Mouse (Mus musculus): ENCODE data around the gene Cd300e. TPM values are rescaled to one million over a fixed set of nuclear protein-coding genes. Genes with fewer than 3 reads are reported as not detected.

The Cd300e gene
- polyA plus RNA-seq, 1 experiment from 2014 or later, result 0.11 TPM

DNA sequence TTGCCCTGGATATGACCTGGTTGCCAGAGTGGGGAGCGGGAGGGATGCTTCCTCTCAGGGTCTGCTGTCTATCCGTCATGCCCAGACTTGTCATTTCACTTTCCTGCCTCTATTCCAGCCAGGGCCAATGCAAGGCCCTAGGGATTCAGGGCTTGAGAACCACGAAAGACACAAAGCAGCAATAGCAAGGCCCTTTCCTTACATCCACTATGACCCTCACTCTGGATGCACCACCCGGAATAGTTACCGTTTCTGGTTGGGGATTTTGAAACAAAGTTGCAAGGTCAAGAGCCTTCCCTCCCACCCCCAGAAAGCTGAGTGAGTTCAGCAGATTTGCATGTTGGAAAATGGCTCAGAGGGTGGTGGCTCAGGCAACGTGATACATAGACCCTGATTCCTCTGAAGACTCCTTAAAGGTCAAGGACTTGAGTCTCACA is 39.7 kb upstream of the Cd300e start:
- Histone ChIP-seq H3K27me3 (ENCODE audit: control insufficient read depth, insufficient read depth, low read depth, low read length) (no peaks in the 10 kb centered on the region), H3K9me3 (replicated peaks; ENCODE audit: control insufficient read depth, low read length, poor library complexity, severe bottlenecking) (no peaks in the 10 kb centered on the region), H3K9ac (ENCODE audit: low read depth, low read length) (no peak overlapping the region), H3K4me3 (ENCODE audit: low read depth, low read length) (no peak overlapping the region), H3K4me1 (ENCODE audit: control insufficient read depth, insufficient read depth, low read length) (no peaks in the 10 kb centered on the region), H3K4me2 (ENCODE audit: low read length) (no peak overlapping the region), H3K36me3 (ENCODE audit: control insufficient read depth, insufficient read depth, low read length) (no peaks in the 10 kb centered on the region), H3K27ac (ENCODE audit: low read length) (no peak overlapping the region)
- no peak for ATAC-seq
- WGBS, result 73% methylated on average over 6 of the region's 6 CpGs

DNA sequence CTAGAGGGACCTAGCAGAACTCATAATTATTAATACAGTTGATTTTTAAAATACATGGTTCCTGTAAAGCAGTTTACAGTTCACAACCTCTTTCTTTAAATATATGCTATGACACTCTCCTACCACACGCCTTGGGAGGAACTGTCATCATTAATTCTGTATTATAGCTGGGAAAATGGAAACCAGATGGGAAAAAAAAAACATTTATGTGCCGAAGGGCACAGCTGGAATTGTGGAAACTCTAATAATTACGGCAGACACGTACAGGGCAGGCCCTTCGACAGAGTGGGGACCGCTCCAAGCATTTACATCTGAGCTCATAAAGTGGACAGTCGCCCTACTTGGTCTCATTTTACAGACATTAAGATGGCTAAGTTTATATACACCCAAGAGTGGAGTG is 38.8 kb upstream of the Cd300e start:
- no peak overlapping the region for H3K4me3 ChIP-seq (ENCODE audit: low read depth, low read length)
- WGBS, result 72% methylated on average over 7 of the region's 7 CpGs
- H3K9me3 ChIP-seq (replicated peaks; ENCODE audit: control insufficient read depth, low read length, poor library complexity, severe bottlenecking), result no peaks in the 10 kb centered on the region
- H3K36me3 ChIP-seq (ENCODE audit: control insufficient read depth, insufficient read depth, low read length), result no peaks in the 10 kb centered on the region
- H3K9ac ChIP-seq (ENCODE audit: low read depth, low read length), result no peak overlapping the region
- H3K4me2 ChIP-seq (ENCODE audit: low read length), result no peak overlapping the region
- H3K27me3 ChIP-seq (ENCODE audit: control insufficient read depth, insufficient read depth, low read depth, low read length), result no peaks in the 10 kb centered on the region
- no peak for ATAC-seq
- H3K27ac ChIP-seq (ENCODE audit: low read length), result no peak overlapping the region
- no peaks in the 10 kb centered on the region for H3K4me1 ChIP-seq (ENCODE audit: control insufficient read depth, insufficient read depth, low read length)

DNA sequence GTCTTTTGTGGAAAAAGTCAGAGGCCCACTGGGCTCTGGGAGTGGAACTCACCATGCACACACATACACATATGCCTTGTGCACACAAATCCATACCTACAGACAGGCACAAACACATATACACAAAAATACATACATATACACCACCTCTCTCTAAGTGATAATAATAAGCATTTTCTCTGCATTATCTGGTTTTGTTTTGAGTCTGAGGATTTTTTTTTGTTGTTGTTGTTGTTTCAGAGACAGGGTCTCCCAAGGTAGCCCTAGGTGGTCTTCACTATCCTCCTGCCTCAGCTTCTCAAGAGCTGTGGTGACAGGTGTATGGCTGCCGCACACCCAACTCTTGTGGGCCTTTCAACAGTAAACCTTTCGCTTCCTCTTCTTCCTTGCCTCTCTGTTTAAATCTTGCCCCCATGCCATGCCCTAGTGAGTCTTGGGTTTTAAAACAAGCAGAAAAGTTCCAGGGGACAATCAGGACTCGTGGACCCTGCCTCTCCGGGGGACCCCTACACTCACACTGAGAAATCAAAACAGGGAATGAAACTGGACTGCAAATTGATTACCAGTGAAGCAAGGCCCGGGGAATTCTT is 38.1 kb upstream of the Cd300e start:
- Histone ChIP-seq H3K27ac (ENCODE audit: low read length) (no peak overlapping the region), H3K27me3 (ENCODE audit: control insufficient read depth, insufficient read depth, low read depth, low read length) (no peaks in the 10 kb centered on the region), H3K36me3 (ENCODE audit: control insufficient read depth, insufficient read depth, low read length) (no peaks in the 10 kb centered on the region), H3K4me3 (ENCODE audit: low read depth, low read length) (no peak overlapping the region), H3K4me1 (ENCODE audit: control insufficient read depth, insufficient read depth, low read length) (no peaks in the 10 kb centered on the region), H3K9ac (ENCODE audit: low read depth, low read length) (no peak overlapping the region), H3K9me3 (replicated peaks; ENCODE audit: control insufficient read depth, low read length, poor library complexity, severe bottlenecking) (no peaks in the 10 kb centered on the region), H3K4me2 (ENCODE audit: low read length) (no peak overlapping the region)
- WGBS, result 82% methylated on average over 5 of the region's 5 CpGs
- ATAC-seq, result no peak

DNA sequence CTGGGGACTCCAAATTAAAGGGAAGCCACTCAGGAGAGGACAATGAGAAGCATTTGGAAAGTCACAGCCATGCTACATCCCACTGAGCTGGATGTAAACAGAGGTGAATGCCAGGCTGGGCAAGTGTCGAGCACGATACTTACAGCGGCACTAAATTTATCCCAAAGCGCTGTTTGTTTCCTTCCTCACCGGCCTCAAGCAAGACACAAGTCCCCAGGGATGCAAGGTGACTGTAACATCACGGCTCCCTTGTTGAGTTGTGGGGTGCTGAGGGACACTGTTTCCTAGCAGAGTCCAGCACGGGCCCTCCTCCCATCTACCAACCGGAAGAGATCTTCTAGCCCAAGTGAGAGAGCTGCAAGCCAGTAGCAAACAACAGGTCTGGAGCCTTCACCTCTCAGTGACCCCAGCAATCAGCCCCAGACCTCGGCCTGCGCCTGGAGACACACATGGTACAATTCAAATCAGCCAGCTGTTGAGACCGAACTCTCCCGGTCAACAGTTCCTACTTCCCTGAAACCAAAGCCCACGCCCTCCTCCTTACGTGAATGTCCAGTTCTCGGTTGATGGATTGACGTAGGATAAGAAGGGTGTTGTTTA is 37.4 kb upstream of the Cd300e start:
- Histone ChIP-seq H3K27ac (ENCODE audit: low read length) (no peak overlapping the region), H3K9me3 (replicated peaks; ENCODE audit: control insufficient read depth, low read length, poor library complexity, severe bottlenecking) (no peaks in the 10 kb centered on the region), H3K36me3 (ENCODE audit: control insufficient read depth, insufficient read depth, low read length) (no peaks in the 10 kb centered on the region), H3K4me1 (ENCODE audit: control insufficient read depth, insufficient read depth, low read length) (no peaks in the 10 kb centered on the region), H3K27me3 (ENCODE audit: control insufficient read depth, insufficient read depth, low read depth, low read length) (no peaks in the 10 kb centered on the region), H3K9ac (ENCODE audit: low read depth, low read length) (no peak overlapping the region), H3K4me2 (ENCODE audit: low read length) (no peak overlapping the region), H3K4me3 (ENCODE audit: low read depth, low read length) (no peak overlapping the region)
- ATAC-seq, result no peak
- 83% methylated on average over 16 of the region's 16 CpGs for WGBS

DNA sequence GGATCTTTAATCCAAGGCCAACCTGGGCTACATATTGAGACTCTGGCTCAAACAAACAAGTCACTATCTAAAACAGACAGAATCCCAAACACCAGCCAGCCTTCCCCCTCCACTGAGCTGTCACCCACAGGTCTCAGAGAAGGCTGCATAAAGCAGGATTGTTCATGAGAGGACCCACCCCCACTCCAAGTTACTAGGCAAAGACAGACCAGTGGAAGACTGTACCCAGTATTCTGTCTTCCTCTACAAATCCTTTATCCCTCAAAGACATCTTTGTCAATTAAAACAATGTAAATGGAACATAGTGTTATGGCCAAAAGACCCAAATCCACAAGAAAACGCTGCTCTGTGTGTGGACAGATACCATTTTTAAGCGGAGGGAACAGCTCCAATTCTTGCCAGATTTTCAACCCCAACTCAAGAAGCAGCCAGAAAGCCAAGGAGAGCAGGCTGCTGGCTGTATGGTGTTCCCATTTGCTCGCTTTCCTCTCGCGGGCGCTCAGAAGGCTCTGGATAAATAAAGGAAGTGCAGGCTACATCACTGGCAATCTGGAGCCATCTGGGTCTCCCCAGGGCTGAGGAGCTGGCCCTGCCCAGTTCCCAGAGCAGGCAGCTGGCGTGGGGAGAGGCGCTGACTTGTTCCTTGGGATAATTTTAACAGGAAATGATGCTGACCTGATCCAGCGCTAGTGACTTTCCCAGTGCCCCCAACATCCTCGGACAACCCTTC is 36.4 kb upstream of the Cd300e start:
- Histone ChIP-seq H3K4me2 (ENCODE audit: low read length) (no peak overlapping the region), H3K4me3 (ENCODE audit: low read depth, low read length) (no peak overlapping the region), H3K4me1 (ENCODE audit: control insufficient read depth, insufficient read depth, low read length) (no peaks in the 10 kb centered on the region), H3K27me3 (ENCODE audit: control insufficient read depth, insufficient read depth, low read depth, low read length) (no peaks in the 10 kb centered on the region), H3K36me3 (ENCODE audit: control insufficient read depth, insufficient read depth, low read length) (no peaks in the 10 kb centered on the region), H3K9ac (ENCODE audit: low read depth, low read length) (no peak overlapping the region), H3K27ac (ENCODE audit: low read length) (no peak overlapping the region), H3K9me3 (replicated peaks; ENCODE audit: control insufficient read depth, low read length, poor library complexity, severe bottlenecking) (no peaks in the 10 kb centered on the region)
- no peak for ATAC-seq
- 64% methylated on average over 10 of the region's 10 CpGs for WGBS

DNA sequence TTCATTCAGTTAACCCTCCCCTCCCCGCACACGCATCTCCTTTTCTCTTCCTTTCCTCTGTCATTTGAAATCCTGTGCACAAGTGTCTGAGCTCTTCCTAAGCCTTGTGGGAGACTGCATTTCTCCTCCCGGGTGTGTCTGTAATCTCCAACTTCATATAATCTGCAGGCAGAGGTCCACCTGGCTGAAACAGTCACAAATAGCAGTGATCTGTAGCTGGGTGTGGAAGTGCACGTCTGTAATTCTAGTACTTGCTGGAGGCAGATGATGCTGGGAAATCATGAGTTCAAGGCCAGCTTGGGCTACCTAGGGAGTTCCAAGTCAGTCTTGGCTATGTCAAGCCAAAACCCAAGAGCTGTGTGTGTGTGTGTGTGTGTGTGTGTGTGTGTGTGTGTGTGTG is 30.2 kb upstream of the Cd300e start:
- peaks cover 10% of the 10 kb centered on the region for H3K4me1 ChIP-seq (ENCODE audit: control insufficient read depth, insufficient read depth, low read length)

GRCm38 (mm10) chr11:115091362-115091901 is 29.5 kb upstream of the Cd300e start, which contains the start of gene Rab37:
Gene Rab37, plus strand, starts transcription at chr11:115091431.
- Histone ChIP-seq H3K27ac (ENCODE audit: low read length) (no peak within 1 kb of the TSS), H3K4me1 (ENCODE audit: control insufficient read depth, insufficient read depth, low read length) (peaks cover 10% of the 10 kb centered on the region), H3K27me3 (ENCODE audit: control insufficient read depth, insufficient read depth, low read depth, low read length) (peaks cover 16% of the 10 kb centered on the region), H3K9ac (ENCODE audit: low read depth, low read length) (peak within 1 kb of the TSS; percentile 54), H3K9me3 (replicated peaks; ENCODE audit: control insufficient read depth, low read length, poor library complexity, severe bottlenecking) (no peaks in the 10 kb centered on the region), H3K4me3 (ENCODE audit: low read depth, low read length) (peak within 1 kb of the TSS; percentile 30), H3K4me2 (ENCODE audit: low read length) (peak within 1 kb of the TSS; percentile 56), H3K36me3 (ENCODE audit: control insufficient read depth, insufficient read depth, low read length) (no peaks in the 10 kb centered on the region)
- WGBS, result 2% methylated on average over 36 of the region's 36 CpGs
- ATAC-seq, result no peak

More for the DNA sequence above, 30.2 kb upstream of the Cd300e start:
- 0 out of 2 replicates have a peak overlapping the region, but pooled peaks have one; percentile 54 for H3K9ac ChIP-seq (ENCODE audit: low read depth, low read length)
- ATAC-seq, result no peak
- H3K4me2 ChIP-seq (ENCODE audit: low read length), result peak overlapping the region; percentile 56
- WGBS, result 7% methylated on average over 4 of the region's 4 CpGs
- no peaks in the 10 kb centered on the region for H3K36me3 ChIP-seq (ENCODE audit: control insufficient read depth, insufficient read depth, low read length)
- no peak overlapping the region for H3K27ac ChIP-seq (ENCODE audit: low read length)
- H3K27me3 ChIP-seq (ENCODE audit: control insufficient read depth, insufficient read depth, low read depth, low read length), result peaks cover 16% of the 10 kb centered on the region
- peak overlapping the region; percentile 30; the same call in 1 of the 2 replicates for H3K4me3 ChIP-seq (ENCODE audit: low read depth, low read length)
- no peaks in the 10 kb centered on the region for H3K9me3 ChIP-seq (replicated peaks; ENCODE audit: control insufficient read depth, low read length, poor library complexity, severe bottlenecking)

GRCm38 (mm10) chr11:115089853-115090252 is 27.9 kb upstream of the Cd300e start:
- H3K9me3 ChIP-seq (replicated peaks; ENCODE audit: control insufficient read depth, low read length, poor library complexity, severe bottlenecking), result no peaks in the 10 kb centered on the region
- peaks cover 11% of the 10 kb centered on the region for H3K4me1 ChIP-seq (ENCODE audit: control insufficient read depth, insufficient read depth, low read length)
- H3K27ac ChIP-seq (ENCODE audit: low read length), result no peak overlapping the region
- no peaks in the 10 kb centered on the region for H3K36me3 ChIP-seq (ENCODE audit: control insufficient read depth, insufficient read depth, low read length)
- ATAC-seq, result no peak
- H3K9ac ChIP-seq (ENCODE audit: low read depth, low read length), result no peak overlapping the region
- WGBS, result 57% methylated on average over 6 of the region's 6 CpGs
- peaks cover 16% of the 10 kb centered on the region for H3K27me3 ChIP-seq (ENCODE audit: control insufficient read depth, insufficient read depth, low read depth, low read length)
- H3K4me3 ChIP-seq (ENCODE audit: low read depth, low read length), result no peak overlapping the region
- H3K4me2 ChIP-seq (ENCODE audit: low read length), result no peak overlapping the region

GRCm38 (mm10) chr11:115086213-115086612 is 24.2 kb upstream of the Cd300e start:
- Histone ChIP-seq H3K4me2 (ENCODE audit: low read length) (no peak overlapping the region), H3K9me3 (replicated peaks; ENCODE audit: control insufficient read depth, low read length, poor library complexity, severe bottlenecking) (no peaks in the 10 kb centered on the region), H3K27me3 (ENCODE audit: control insufficient read depth, insufficient read depth, low read depth, low read length) (peaks cover 6% of the 10 kb centered on the region), H3K27ac (ENCODE audit: low read length) (no peak overlapping the region), H3K36me3 (ENCODE audit: control insufficient read depth, insufficient read depth, low read length) (no peaks in the 10 kb centered on the region), H3K4me3 (ENCODE audit: low read depth, low read length) (no peak overlapping the region), H3K4me1 (ENCODE audit: control insufficient read depth, insufficient read depth, low read length) (peaks cover 5% of the 10 kb centered on the region; the same call in 1 of the 2 replicates), H3K9ac (ENCODE audit: low read depth, low read length) (no peak overlapping the region)
- 70% methylated on average over 7 of the region's 7 CpGs for WGBS
- ATAC-seq, result no peak
